Mouse (Mus musculus) heart, postnatal 0 days (tissue): Measurements from ENCODE around the gene Scamp3.

Experiments used
- CTCF ChIP-seq: IDR thresholded peaks from 2 replicates; pipeline ENCODE4 v1.5.1; 2016; ENCODE audit warnings: antibody characterized with exemption, control low read depth, low read depth
- EP300 ChIP-seq: IDR thresholded peaks from 2 replicates; pipeline ENCODE4 v1.6.1; 2016; ENCODE audit warnings: antibody characterized with exemption, low read depth

- TF ChIP-seq EP300 (no peak), CTCF (peak; percentile 40)
Measured at GRCm38 (mm10) chr3:89193853-89194252, 16.6 kb downstream of the Scamp3 start.
